Mouse (Mus musculus) thymus, adult 2 months (tissue): ENCODE measurements at regions not wholly inside any gene's neighbourhood (a gene's known extent, or its start where the extent isn't known, plus 50 kb on each side); places are given as distances from the start of the nearest gene placed in this dataset.

Experiments used
- CTCF ChIP-seq: fragments of 200-500 bp; IDR thresholded peaks from 2 replicates; pipeline ENCODE4 v1.5.1; 2012; ENCODE audit warnings: mild to moderate bottlenecking, control low read depth, low read length, moderate library complexity, borderline replicate concordance; ENCODE audit not compliant: control insufficient read depth, poor library complexity, insufficient read depth; ENCODE audit errors: extremely low read depth
- POLR2A ChIP-seq: fragments of 200-500 bp; IDR thresholded peaks from 2 replicates; pipeline ENCODE4 v1.6.1; 2012; ENCODE audit warnings: mild to moderate bottlenecking, low read length, control low read depth, moderate library complexity; ENCODE audit not compliant: control insufficient read depth, poor library complexity, insufficient read depth; ENCODE audit errors: extremely low read depth

GRCm38 (mm10) chr7:36921003-36921402 is 223.1 kb downstream of the Tshz3 start:
- TF ChIP-seq CTCF (no peak), POLR2A (no peak)
